Mouse (Mus musculus) adipocyte (in vitro differentiated cells): Measurements from ENCODE around the gene Tent5c.
"Not testable (repeated sequence)": the region's sequence is repeated elsewhere in the genome, so short reads cannot be mapped to it uniquely, and the experiment has no call there.

Experiments used
- DNase-seq: peaks from one replicate; pipeline ENCODE4 v3.0.0-alpha.2; 2016; ENCODE audit warnings: low spot score

Tent5c gene

GRCm38 (mm10) chr3:100438461-100439002 is 50.6 kb downstream of the Tent5c start:
- no peak for DNase-seq

GRCm38 (mm10) chr3:100436756-100437155 is 52.4 kb downstream of the Tent5c start:
- no peak for DNase-seq

GRCm38 (mm10) chr3:100431705-100432104 is 57.4 kb downstream of the Tent5c start:
- DNase-seq: no peak

GRCm38 (mm10) chr3:100430731-100431130 is 58.4 kb downstream of the Tent5c start:
- peak; percentile 55 for DNase-seq

- no peak for DNase-seq
Observed at GRCm38 (mm10) chr3:100430101-100430500, 59.0 kb downstream of the Tent5c start.

- no peak for DNase-seq
Observed at GRCm38 (mm10) chr3:100429667-100430066, 59.5 kb downstream of the Tent5c start.

- no peak for DNase-seq
Observed at GRCm38 (mm10) chr3:100427548-100427947, 61.6 kb downstream of the Tent5c start.

GRCm38 (mm10) chr3:100422392-100423167 is 66.5 kb downstream of the Tent5c start:
- DNase-seq: peak; percentile 26

- no peak for DNase-seq
Observed at GRCm38 (mm10) chr3:100421354-100421753, 67.8 kb downstream of the Tent5c start.

GRCm38 (mm10) chr3:100420691-100421056 is 68.5 kb downstream of the Tent5c start:
- DNase-seq: no peak

- no peak for DNase-seq
Observed at GRCm38 (mm10) chr3:100419962-100420690, 69.0 kb downstream of the Tent5c start.

- no peak for DNase-seq
Observed at GRCm38 (mm10) chr3:100418387-100418786, 70.7 kb downstream of the Tent5c start.

GRCm38 (mm10) chr3:100417772-100418311 is 71.3 kb downstream of the Tent5c start:
- DNase-seq: no peak

- DNase-seq: no peak
Observed at GRCm38 (mm10) chr3:100415671-100416070, 73.5 kb downstream of the Tent5c start.

GRCm38 (mm10) chr3:100413586-100413985 is 75.5 kb downstream of the Tent5c start:
- not testable (repeated sequence) for DNase-seq

- no peak for DNase-seq
Observed at GRCm38 (mm10) chr3:100411945-100412344, 77.2 kb downstream of the Tent5c start.

- DNase-seq: no peak
Observed at GRCm38 (mm10) chr3:100409280-100409679, 79.8 kb downstream of the Tent5c start.

GRCm38 (mm10) chr3:100408351-100409043 is 80.6 kb downstream of the Tent5c start:
- no peak for DNase-seq

GRCm38 (mm10) chr3:100402656-100403055 is 86.5 kb downstream of the Tent5c start:
- DNase-seq: no peak
